Mouse (Mus musculus): Measurements from ENCODE around the gene Mcrip1.
"Not testable (repeated sequence)": the region's sequence is repeated elsewhere in the genome, so short reads cannot be mapped to it uniquely, and the experiment has no call there.

The Mcrip1 gene

GRCm38 (mm10) chr11:120549168-120549945 is at the start of gene Mcrip1:
Gene Mcrip1 (minus strand): TSS chr11:120549727.
- DNase-seq = peak; percentile 91 to 94

GRCm38 (mm10) chr11:120598990-120599549 is 49.5 kb upstream of the Mcrip1 start:
- DNase-seq = no peak

GRCm38 (mm10) chr11:120598283-120598989 is 48.9 kb upstream of the Mcrip1 start, which contains the start of the genes Alyref and Anapc11:
Gene Alyref (minus strand): TSS chr11:120598365.
Gene Anapc11 (plus strand): TSS chr11:120598421.
- DNase-seq = peak; percentile 89 to 91

GRCm38 (mm10) chr11:120597240-120598235 is 48.0 kb upstream of the Mcrip1 start:
- no peak for DNase-seq

GRCm38 (mm10) chr11:120588531-120588930 is 39.0 kb upstream of the Mcrip1 start:
- DNase-seq = no peak

GRCm38 (mm10) chr11:120583937-120584336 is 34.4 kb upstream of the Mcrip1 start:
- DNase-seq = no peak

GRCm38 (mm10) chr11:120582982-120583293 is 33.4 kb upstream of the Mcrip1 start:
- DNase-seq = not testable (repeated sequence)

GRCm38 (mm10) chr11:120582268-120582981 is 32.9 kb upstream of the Mcrip1 start:
- peak in 1 of 2 experiments; percentile 53 for DNase-seq

- peak; percentile 81 to 86 for DNase-seq
These were observed 32.2 kb upstream of the Mcrip1 start, which contains the start of gene Arhgdia for GRCm38 (mm10) chr11:120581490-120582267. Gene Arhgdia (minus strand): TSS chr11:120581624.

- peak; percentile 43 to 63 for DNase-seq
These were observed 31.4 kb upstream of the Mcrip1 start for GRCm38 (mm10) chr11:120580871-120581331.

GRCm38 (mm10) chr11:120580190-120580589 is 30.7 kb upstream of the Mcrip1 start:
- DNase-seq = peak; percentile 31 to 36

- peak; percentile 50 to 79 for DNase-seq
These were observed 30.0 kb upstream of the Mcrip1 start for GRCm38 (mm10) chr11:120579316-120580107.

- DNase-seq = peak in 1 of 2 experiments; percentile 25
These were observed 29.2 kb upstream of the Mcrip1 start for GRCm38 (mm10) chr11:120578694-120579243.

- no peak for DNase-seq
These were observed 28.6 kb upstream of the Mcrip1 start for GRCm38 (mm10) chr11:120578024-120578693.

- DNase-seq = no peak
These were observed 27.9 kb upstream of the Mcrip1 start for GRCm38 (mm10) chr11:120577211-120578023.

- DNase-seq = no peak
These were observed 26.9 kb upstream of the Mcrip1 start for GRCm38 (mm10) chr11:120576365-120576981.

GRCm38 (mm10) chr11:120575940-120576339 is 26.4 kb upstream of the Mcrip1 start:
- DNase-seq = no peak
